Mouse (Mus musculus) layer of hippocampus, adult 9-10 months (tissue): ENCODE measurements around the gene Mdm2.
"Not testable (repeated sequence)": the region's sequence is repeated elsewhere in the genome, so short reads cannot be mapped to it uniquely, and the experiment has no call there.

Experiments used
- DNase-seq: peaks from one replicate; pipeline ENCODE4 v3.0.0; 2022; ENCODE audit warnings: low spot score

Gene Mdm2

GRCm38 (mm10) chr10:117712191-117712754 is 1.7 kb upstream of the Mdm2 start:
- DNase-seq: no peak

- DNase-seq: no peak
Observed at GRCm38 (mm10) chr10:117711408-117711807, 850 bp upstream of the Mdm2 start.

GRCm38 (mm10) chr10:117709930-117710603 is 491 bp downstream of the Mdm2 start:
- no peak for DNase-seq

- DNase-seq: no peak
Observed at GRCm38 (mm10) chr10:117709326-117709830, 1.2 kb downstream of the Mdm2 start.

GRCm38 (mm10) chr10:117708856-117709255 is 1.7 kb downstream of the Mdm2 start:
- no peak for DNase-seq

- DNase-seq: no peak
Observed at GRCm38 (mm10) chr10:117708376-117708775, 2.2 kb downstream of the Mdm2 start.

GRCm38 (mm10) chr10:117707114-117707838 is 3.3 kb downstream of the Mdm2 start:
- no peak for DNase-seq

- DNase-seq: no peak
Observed at GRCm38 (mm10) chr10:117706440-117706839, 4.1 kb downstream of the Mdm2 start.

GRCm38 (mm10) chr10:117705806-117706205 is 4.8 kb downstream of the Mdm2 start:
- no peak for DNase-seq

GRCm38 (mm10) chr10:117704964-117705335 is 5.6 kb downstream of the Mdm2 start:
- DNase-seq: no peak

GRCm38 (mm10) chr10:117704314-117704963 is 6.1 kb downstream of the Mdm2 start:
- not testable (repeated sequence) for DNase-seq

- DNase-seq: no peak
Observed at GRCm38 (mm10) chr10:117703506-117703905, 7.1 kb downstream of the Mdm2 start.

GRCm38 (mm10) chr10:117702024-117702833 is 8.3 kb downstream of the Mdm2 start:
- DNase-seq: no peak

- DNase-seq: no peak
Observed at GRCm38 (mm10) chr10:117701034-117701829, 9.3 kb downstream of the Mdm2 start.

- DNase-seq: no peak
Observed at GRCm38 (mm10) chr10:117700450-117700849, 10.1 kb downstream of the Mdm2 start.

- no peak for DNase-seq
Observed at GRCm38 (mm10) chr10:117699914-117700313, 10.6 kb downstream of the Mdm2 start.

GRCm38 (mm10) chr10:117698313-117699138 is 12.0 kb downstream of the Mdm2 start:
- no peak for DNase-seq

GRCm38 (mm10) chr10:117697561-117698115 is 12.9 kb downstream of the Mdm2 start:
- DNase-seq: no peak

GRCm38 (mm10) chr10:117696827-117697560 is 13.6 kb downstream of the Mdm2 start:
- DNase-seq: no peak
